Mouse (Mus musculus) stomach, postnatal 0 days (tissue): ENCODE data around the gene Plaa. TPM values are rescaled to one million over a fixed set of nuclear protein-coding genes. Genes with fewer than 3 reads are reported as not detected.
A peak's percentile ranks its signal among the peaks of the same experiment; 100 is the strongest.
"Not testable (repeated sequence)": the region's sequence is repeated elsewhere in the genome, so short reads cannot be mapped to it uniquely, and the experiment has no call there.

ENCODE experiments used
- ATAC-seq: fragments of 200-750 bp; cut with Nextera tagmentation; 2 replicates; pipeline ENCODE4 v1.8.0; 2017; ENCODE audit not compliant: low FRiP score, low TSS enrichment
- DNase-seq: peaks from one replicate; pipeline ENCODE4 v3.0.0-alpha.2; 2016; ENCODE audit warnings: low spot score
- H3K27ac ChIP-seq: fragments of 300-500 bp; sonication (generic); replicated peaks from 2 replicates; pipeline ENCODE4 v1.5.1; 2014; ENCODE audit warnings: mild to moderate bottlenecking, control low read depth
- H3K27me3 ChIP-seq: fragments of 300-500 bp; sonication (generic); 2 replicates; pipeline ENCODE4 v1.6.1; 2014; ENCODE audit warnings: low read length; ENCODE audit not compliant: control insufficient read depth, insufficient read depth
- H3K36me3 ChIP-seq: fragments of 300-500 bp; sonication (generic); 2 replicates; pipeline ENCODE4 v1.6.1; 2014; ENCODE audit warnings: low read length, mixed read lengths; ENCODE audit not compliant: control insufficient read depth, insufficient read depth
- H3K4me1 ChIP-seq: fragments of 300-500 bp; sonication (generic); replicated peaks from 2 replicates; pipeline ENCODE4 v1.6.1; 2014; ENCODE audit warnings: antibody characterized with exemption; ENCODE audit not compliant: control insufficient read depth, insufficient read depth
- H3K4me2 ChIP-seq: fragments of 300-500 bp; sonication (generic); replicated peaks from 2 replicates; pipeline ENCODE4 v1.6.1; 2014; ENCODE audit warnings: low read depth, mild to moderate bottlenecking, control low read depth, moderate library complexity
- H3K4me3 ChIP-seq: fragments of 300-500 bp; sonication (generic); 2 replicates; pipeline ENCODE4 v1.5.1; 2014; ENCODE audit warnings: low read depth, low read length, control low read depth
- H3K9ac ChIP-seq: fragments of 300-500 bp; sonication (generic); 2 replicates; pipeline ENCODE4 v1.6.1; 2014; ENCODE audit warnings: mild to moderate bottlenecking, low read length, control low read depth, mixed read lengths
- H3K9me3 ChIP-seq: fragments of 300-500 bp; sonication (generic); 2 replicates; pipeline ENCODE4 v1.6.1; 2016; ENCODE audit warnings: low read length; ENCODE audit not compliant: control insufficient read depth
- CTCF ChIP-seq: IDR thresholded peaks from 2 replicates; pipeline ENCODE4 v1.5.1; 2016; ENCODE audit warnings: antibody characterized with exemption, low read depth, mild to moderate bottlenecking, moderate library complexity
- EP300 ChIP-seq: optimal IDR thresholded peaks from 2 replicates; pipeline ENCODE3; 2016; ENCODE audit warnings: antibody characterized with exemption
- WGBS: fragments of 180-500 bp; shearing (Covaris S2); extraction: QIAGEN DNeasy Blood & Tissue Kit; methylation state at CpG from one replicate; pipeline ENCODE4 v1.1.7; 2014; 5-methylcytosine and 5-hydroxymethylcytosine counted together
- polyA plus RNA-seq: library from polyadenylated mRNA; unstranded; fragments of >200 nt; fragmentation: Nextera tagmentation; extraction: Ambion mirVana; gene quantifications from 2 replicates; pipeline ENCODE4 v1.2.1, GENCODE M21; 2015

Gene Plaa
- polyA plus RNA-seq = 38.2 and 38.6 TPM in 2 replicates

DNA sequence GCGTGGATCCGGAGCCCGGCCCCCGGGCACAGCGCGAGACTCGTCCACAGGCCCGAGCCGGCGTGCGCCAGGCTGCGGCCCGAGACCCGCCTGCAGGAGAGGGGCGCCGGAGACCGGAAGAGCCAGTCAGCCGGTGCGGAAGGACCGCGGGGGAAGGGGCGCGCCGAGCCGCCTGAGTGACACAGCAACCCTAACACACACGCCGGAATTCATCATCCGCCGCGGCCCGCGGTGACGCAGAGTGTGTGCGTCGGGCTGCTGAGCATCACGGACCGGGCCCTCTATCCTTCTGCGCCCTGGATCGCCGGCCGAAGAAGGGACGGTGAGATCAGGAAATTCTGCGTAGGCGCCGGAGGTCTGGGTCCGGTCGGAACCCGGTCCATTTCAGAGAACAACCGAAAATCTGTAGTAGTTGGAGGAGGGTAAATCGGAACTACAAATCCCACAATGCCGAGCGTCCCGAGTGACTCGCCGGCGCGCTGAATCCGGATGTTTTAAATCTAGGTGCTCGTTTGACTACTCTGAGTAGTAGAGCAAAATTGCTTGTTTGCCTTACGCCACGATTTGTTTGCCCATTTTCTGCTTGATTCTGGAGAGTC lies at the start of gene Plaa:
Gene Plaa, minus strand, starts transcription at position 214 of the 599 bp plus-strand sequence.
- H3K9me3 ChIP-seq = no peaks in the 10 kb centered on the region
- peak within 1 kb of the TSS; percentile 92 for H3K9ac ChIP-seq
- peak; percentile 99 for ATAC-seq
- peak within 1 kb of the TSS; percentile 91 for H3K27ac ChIP-seq
- peak within 1 kb of the TSS; percentile 73 for H3K4me2 ChIP-seq
- DNase-seq = peak; percentile 93
- WGBS = under 1% methylated on average over 60 of the region's 61 CpGs
- no peaks in the 10 kb centered on the region for H3K4me1 ChIP-seq
- TF ChIP-seq CTCF = peak; percentile 5; the same call in 1 of the 2 replicates
- TF ChIP-seq EP300 = no peak
- H3K27me3 ChIP-seq = no peaks in the 10 kb centered on the region
- peak within 1 kb of the TSS; percentile 98 for H3K4me3 ChIP-seq
- H3K36me3 ChIP-seq = no peaks in the 10 kb centered on the region

DNA sequence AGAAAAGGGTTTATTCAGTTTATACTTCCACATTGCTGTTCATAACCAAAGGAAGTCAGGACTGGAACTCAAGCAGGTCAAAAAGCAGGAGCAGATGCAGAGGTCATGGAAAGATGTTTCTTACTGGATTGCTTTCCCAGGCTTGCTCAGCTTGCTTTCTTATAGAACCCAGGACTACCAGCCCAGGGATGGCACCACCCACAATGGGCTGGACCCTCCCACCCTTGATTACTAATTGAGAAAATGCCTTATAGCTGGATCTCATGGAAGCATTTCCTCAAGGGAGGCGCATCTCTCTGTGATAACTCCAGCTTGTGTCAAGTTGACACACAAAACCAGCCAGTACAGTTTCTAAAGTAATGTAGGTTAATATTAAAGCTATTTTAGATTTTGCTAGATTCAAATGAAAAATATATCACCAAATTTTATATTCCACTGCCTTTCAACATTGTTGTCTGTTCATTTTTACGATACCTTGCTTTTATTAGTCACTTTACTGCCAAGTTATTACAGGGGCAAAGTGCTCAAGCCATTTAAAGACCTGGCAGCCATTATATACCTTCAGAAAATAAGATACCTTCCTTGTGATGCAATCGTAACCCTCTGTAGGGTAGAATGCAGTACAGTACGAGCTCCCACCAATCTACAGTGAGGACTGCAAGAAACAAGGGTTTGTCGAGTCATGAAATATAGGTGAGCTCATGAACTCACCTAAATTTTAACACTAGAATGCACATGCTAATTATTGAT lies 47.6 kb upstream of the Plaa start:
- ATAC-seq, H3K9me3 ChIP-seq, H3K27ac ChIP-seq, H3K4me1 ChIP-seq, DNase-seq, H3K27me3 ChIP-seq, H3K4me2 ChIP-seq, H3K36me3 ChIP-seq, H3K4me3 ChIP-seq, H3K9ac ChIP-seq: not testable (repeated sequence)
- WGBS = 89% methylated on average over 5 of the region's 5 CpGs

DNA sequence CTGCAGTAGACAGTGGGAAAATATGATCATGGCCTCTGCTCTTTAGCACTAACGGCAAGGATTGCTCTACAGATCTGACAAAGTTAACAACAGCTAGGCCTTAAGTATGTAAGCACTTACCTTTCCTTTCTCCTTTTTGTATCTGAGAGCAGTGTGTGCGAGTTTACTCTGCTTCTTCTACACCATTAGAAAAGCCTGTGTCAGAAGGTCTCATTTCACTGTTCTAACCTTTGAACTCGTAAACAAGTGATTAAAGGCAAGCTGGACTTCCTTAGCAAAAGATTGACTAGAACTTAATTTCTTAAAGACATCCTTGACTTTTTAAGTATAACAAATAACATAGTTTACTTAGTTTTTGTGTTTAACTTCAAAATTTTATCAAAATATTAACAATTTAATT lies 46.9 kb upstream of the Plaa start, which contains the start of gene Lrrc19:
Gene Lrrc19, minus strand, starts transcription at position 225 of the 400 bp plus-strand sequence.
- no peak within 1 kb of the TSS for H3K4me2 ChIP-seq
- H3K4me3 ChIP-seq = no peak within 1 kb of the TSS
- no peak within 1 kb of the TSS for H3K9ac ChIP-seq
- H3K36me3 ChIP-seq = no peaks in the 10 kb centered on the region
- H3K4me1 ChIP-seq = no peaks in the 10 kb centered on the region
- WGBS = 89% methylated on average over 3 of the region's 3 CpGs
- ATAC-seq (no peak), DNase-seq (no peak)
- no peak for TF ChIP-seq CTCF
- no peak for TF ChIP-seq EP300
- no peaks in the 10 kb centered on the region for H3K9me3 ChIP-seq
- no peak within 1 kb of the TSS for H3K27ac ChIP-seq
- H3K27me3 ChIP-seq = no peaks in the 10 kb centered on the region

DNA sequence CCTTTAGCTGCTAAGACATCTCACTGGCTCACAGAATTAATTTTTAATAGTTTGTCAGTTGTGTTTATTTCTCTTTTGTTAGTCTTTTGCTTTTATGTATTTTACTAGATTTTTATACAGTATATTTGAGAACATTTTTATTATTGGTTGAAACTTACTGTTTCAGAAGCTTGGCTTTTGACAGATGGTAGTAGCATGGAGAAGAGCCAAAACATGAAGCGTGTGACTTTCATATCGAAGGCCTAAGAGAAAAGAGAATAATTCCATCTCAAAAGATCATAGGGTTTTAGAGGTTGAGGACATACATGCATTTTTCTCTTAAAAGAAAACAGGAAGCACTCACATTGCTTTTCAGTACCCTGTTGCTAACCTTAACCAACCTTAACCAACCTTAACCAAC lies 40.1 kb upstream of the Plaa start:
- H3K36me3 ChIP-seq = no peaks in the 10 kb centered on the region
- no peak overlapping the region for H3K27ac ChIP-seq
- no peak overlapping the region for H3K4me2 ChIP-seq
- no peaks in the 10 kb centered on the region for H3K4me1 ChIP-seq
- H3K4me3 ChIP-seq = no peak overlapping the region
- no peak for ATAC-seq
- no peak for DNase-seq
- no peak for TF ChIP-seq CTCF
- no peak for TF ChIP-seq EP300
- H3K27me3 ChIP-seq = no peaks in the 10 kb centered on the region
- 88% methylated on average over 2 of the region's 2 CpGs for WGBS
- H3K9ac ChIP-seq = no peak overlapping the region
- H3K9me3 ChIP-seq = no peaks in the 10 kb centered on the region

DNA sequence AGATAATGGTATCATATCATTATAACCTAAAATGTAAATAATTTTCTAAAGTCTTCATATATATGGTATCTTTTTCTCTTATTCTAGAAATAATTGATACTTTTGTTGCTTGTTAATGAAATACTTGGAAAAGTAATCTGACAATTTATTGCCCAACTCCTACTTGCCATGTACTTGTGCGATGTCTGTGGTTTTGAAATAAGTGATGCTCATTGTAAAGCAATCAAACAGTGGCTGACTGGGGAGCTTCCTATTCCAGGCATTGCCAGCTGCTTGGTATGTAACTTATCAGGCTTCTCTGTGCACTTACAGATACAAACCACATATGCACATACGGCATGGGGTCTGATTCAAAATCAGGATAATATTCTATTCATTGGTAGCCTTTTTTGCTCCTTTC lies 17.0 kb upstream of the Plaa start:
- no peak overlapping the region for H3K4me2 ChIP-seq
- no peak overlapping the region for H3K9ac ChIP-seq
- H3K4me3 ChIP-seq = no peak overlapping the region
- WGBS = 85% methylated on average over 2 of the region's 2 CpGs
- no peaks in the 10 kb centered on the region for H3K27me3 ChIP-seq
- no peak overlapping the region for H3K27ac ChIP-seq
- TF ChIP-seq EP300 (no peak), CTCF (no peak)
- DNase-seq (no peak), ATAC-seq (no peak)
- H3K9me3 ChIP-seq = no peaks in the 10 kb centered on the region
- H3K36me3 ChIP-seq = no peaks in the 10 kb centered on the region
- H3K4me1 ChIP-seq = no peaks in the 10 kb centered on the region

DNA sequence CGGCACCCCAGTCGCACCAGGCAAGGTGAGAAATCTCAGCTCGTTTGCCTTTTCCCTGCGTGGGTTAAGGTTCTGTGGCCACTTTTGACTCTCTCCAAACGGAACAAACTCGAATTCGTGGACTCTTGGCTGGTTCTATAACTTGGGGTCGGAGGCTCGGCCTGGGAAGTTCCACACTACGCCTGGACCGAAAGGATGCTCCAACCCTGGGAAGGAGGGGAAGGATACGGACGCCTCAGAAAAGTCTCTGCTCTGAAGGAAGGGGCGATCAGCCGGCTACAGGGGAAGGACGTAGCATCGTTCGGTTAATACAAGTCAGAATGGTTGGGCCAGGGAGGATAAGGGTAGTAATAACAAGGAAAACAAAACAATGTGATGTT lies 11.6 kb upstream of the Plaa start:
- no peaks in the 10 kb centered on the region for H3K9me3 ChIP-seq
- DNase-seq = no peak
- TF ChIP-seq CTCF (no peak), EP300 (no peak)

More for the DNA sequence above, 11.6 kb upstream of the Plaa start:
- Histone ChIP-seq H3K4me1 (no peaks in the 10 kb centered on the region), H3K4me3 (peak overlapping the region; percentile 59), H3K27me3 (no peaks in the 10 kb centered on the region), H3K9ac (peak overlapping the region; percentile 73), H3K4me2 (peak overlapping the region; percentile 71), H3K36me3 (no peaks in the 10 kb centered on the region), H3K27ac (peak overlapping the region; percentile 59)
- 0% methylated on average over 18 of the region's 18 CpGs for WGBS
- peak; percentile 60 for ATAC-seq
